Mouse (Mus musculus): ENCODE data around the gene Polr2e.
A peak's percentile ranks its signal among the peaks of the same experiment; 100 is the strongest.

Gene Polr2e

GRCm38 (mm10) chr10:80033511-80034391 is 5.8 kb downstream of the Polr2e start:
- DNase-seq = peak; percentile 63 to 67

- DNase-seq = peak; percentile 71 to 77
Measured at GRCm38 (mm10) chr10:80032799-80033480, 6.7 kb downstream of the Polr2e start.

- DNase-seq = no peak
Measured at GRCm38 (mm10) chr10:80030736-80031135, 8.9 kb downstream of the Polr2e start.

- no peak for DNase-seq
Measured at GRCm38 (mm10) chr10:80030191-80030590, 9.4 kb downstream of the Polr2e start.

GRCm38 (mm10) chr10:80028521-80028846 is 11.1 kb downstream of the Polr2e start:
- no peak for DNase-seq

GRCm38 (mm10) chr10:80027681-80028520 is 11.7 kb downstream of the Polr2e start:
- DNase-seq = no peak

- peak in 1 of 2 experiments; percentile 38 for DNase-seq
Measured at GRCm38 (mm10) chr10:80025889-80026288, 13.7 kb downstream of the Polr2e start.

- DNase-seq = no peak
Measured at GRCm38 (mm10) chr10:80025463-80025862, 14.1 kb downstream of the Polr2e start.

GRCm38 (mm10) chr10:80025044-80025347 is 14.6 kb downstream of the Polr2e start:
- no peak for DNase-seq

- no peak for DNase-seq
Measured at GRCm38 (mm10) chr10:80024229-80025043, 15.2 kb downstream of the Polr2e start.

GRCm38 (mm10) chr10:80023758-80024157 is 15.8 kb downstream of the Polr2e start:
- no peak for DNase-seq

GRCm38 (mm10) chr10:80022806-80023205 is 16.8 kb downstream of the Polr2e start:
- DNase-seq = no peak

- no peak for DNase-seq
Measured at GRCm38 (mm10) chr10:80022164-80022563, 17.4 kb downstream of the Polr2e start.

- DNase-seq = no peak
Measured at GRCm38 (mm10) chr10:80021320-80021641, 18.3 kb downstream of the Polr2e start.

GRCm38 (mm10) chr10:80020603-80021319 is 18.8 kb downstream of the Polr2e start:
- DNase-seq = no peak

- DNase-seq = no peak
Measured at GRCm38 (mm10) chr10:80020191-80020590, 19.4 kb downstream of the Polr2e start.

- no peak for DNase-seq
Measured at GRCm38 (mm10) chr10:80019471-80020131, 20.0 kb downstream of the Polr2e start.

GRCm38 (mm10) chr10:80018739-80019297 is 20.8 kb downstream of the Polr2e start:
- DNase-seq = peak; percentile 40 to 48

- DNase-seq = no peak
Measured at GRCm38 (mm10) chr10:80017771-80018170, 21.8 kb downstream of the Polr2e start.

- peak in 1 of 2 experiments; percentile 49 for DNase-seq
Measured at GRCm38 (mm10) chr10:80017361-80017760, 22.2 kb downstream of the Polr2e start.

- DNase-seq = no peak
Measured at GRCm38 (mm10) chr10:80016931-80017330, 22.7 kb downstream of the Polr2e start.
